ENCODE assay signal across 26 mouse cellular contexts in genomic region chr1:71417951-71418350, GRCm38 (mm10). TPM values are rescaled to one million over a fixed set of nuclear protein-coding genes. Genes with fewer than 3 reads are reported as not detected.
"Had no signal": no experiment of that assay in that cellular context is flagged by ENCODE, and none has a peak within 500 bp of the region (broad histone marks: within the 10 kb centered on the region; RNA-seq: fewer than 3 reads in every experiment).

No protein-coding gene starts in this region.

- H3K27ac ChIP-seq: gastrocnemius, adult 2 months; heart, embryonic 10.5 days; hindbrain, embryonic 10.5 days; hindbrain, embryonic 12.5 days; hindbrain, embryonic 14.5 days; intestine, embryonic 15.5 days; kidney, embryonic 15.5 days; layer of hippocampus, adult 2 months; left cerebral cortex, adult 2 months; limb, embryonic 10.5 days; limb, embryonic 12.5 days; liver, embryonic 13.5 days had no signal

- H3K9me3 ChIP-seq: heart, embryonic 10.5 days; heart, embryonic 12.5 days; hindbrain, embryonic 10.5 days; hindbrain, embryonic 12.5 days; intestine, embryonic 15.5 days; kidney, embryonic 15.5 days; limb, embryonic 10.5 days; limb, embryonic 12.5 days; liver, embryonic 13.5 days had no signal

- H3K4me1 ChIP-seq: heart, embryonic 10.5 days; heart, embryonic 12.5 days; hindbrain, embryonic 10.5 days; hindbrain, embryonic 12.5 days; intestine, embryonic 15.5 days; kidney, embryonic 15.5 days; limb, embryonic 10.5 days; limb, embryonic 12.5 days; liver, embryonic 13.5 days had no signal

- ATAC-seq: hindbrain, embryonic 16.5 days; inflammation-experienced regulatory T-cells, adult 6 months; intestine, embryonic 15.5 days; intestine, postnatal 0 days had no signal

- H3K27me3 ChIP-seq: heart, embryonic 12.5 days; hindbrain, embryonic 12.5 days; intestine, embryonic 15.5 days; kidney, embryonic 15.5 days; limb, embryonic 12.5 days; liver, embryonic 13.5 days had no signal

- H3K9ac ChIP-seq: heart, embryonic 12.5 days; hindbrain, embryonic 12.5 days; hindbrain, embryonic 14.5 days; intestine, embryonic 15.5 days; kidney, embryonic 15.5 days; limb, embryonic 12.5 days; liver, embryonic 13.5 days had no signal

- H3K4me3 ChIP-seq: gastrocnemius, adult 2 months; heart, embryonic 10.5 days; heart, embryonic 12.5 days; hindbrain, embryonic 10.5 days; hindbrain, embryonic 12.5 days; intestine, embryonic 15.5 days; kidney, embryonic 15.5 days; layer of hippocampus, adult 2 months; left cerebral cortex, adult 2 months; limb, embryonic 10.5 days; limb, embryonic 12.5 days; liver, embryonic 13.5 days had no signal

- H3K4me2 ChIP-seq: heart, embryonic 12.5 days; hindbrain, embryonic 12.5 days; hindbrain, embryonic 14.5 days; intestine, embryonic 15.5 days; kidney, embryonic 15.5 days; limb, embryonic 12.5 days; liver, embryonic 11.5 days; liver, embryonic 13.5 days had no signal

- DNase-seq: gastrocnemius, adult 2 months; gastrocnemius, postnatal 10 days; gastrocnemius, postnatal 25 days; heart, adult 18-20 months; heart, postnatal 10 days; heart, postnatal 4 days; kidney, postnatal 10 days; kidney, postnatal 25 days; kidney, postnatal 4 days; liver; liver, embryonic 13.5 days had no signal

- H3K36me3 ChIP-seq: heart, embryonic 10.5 days; heart, embryonic 12.5 days; hindbrain, embryonic 10.5 days; hindbrain, embryonic 12.5 days; intestine, embryonic 15.5 days; kidney, embryonic 15.5 days; limb, embryonic 10.5 days; limb, embryonic 12.5 days; liver, embryonic 13.5 days had no signal

RNA-seq across cellular contexts. Expression of gene Abca12, which starts 3.2 kb away (rescaled TPM):
- polyA plus RNA-seq: inflammation-experienced regulatory T-cells, adult 6 months; liver, embryonic 11.5 days; liver, embryonic 13.5 days had no signal
